Mouse (Mus musculus) embryonic facial prominence, embryonic 13.5 days (tissue): ENCODE results near the gene Adssl1. TPM values are rescaled to one million over a fixed set of nuclear protein-coding genes. Genes with fewer than 3 reads are reported as not detected.

Source experiments
- ATAC-seq: fragments of 200-750 bp; cut with Nextera tagmentation; 2 replicates; pipeline ENCODE4 v1.8.0; 2017; ENCODE audit warnings: low read depth; ENCODE audit not compliant: insufficient number of reproducible peaks, insufficient read depth, low FRiP score, low TSS enrichment
- H3K27ac ChIP-seq: fragments of 300-500 bp; sonication (generic); 2 replicates; pipeline ENCODE4 v1.5.1; 2015; ENCODE audit warnings: moderate library complexity, mild to moderate bottlenecking, inconsistent platforms
- H3K27me3 ChIP-seq: fragments of 300-500 bp; sonication (generic); 2 replicates; pipeline ENCODE4 v1.6.1; 2015; ENCODE audit warnings: mild to moderate bottlenecking, inconsistent platforms
- H3K36me3 ChIP-seq: fragments of 300-500 bp; sonication (generic); 2 replicates; pipeline ENCODE4 v1.6.1; 2015; ENCODE audit warnings: mild to moderate bottlenecking, inconsistent platforms
- H3K4me1 ChIP-seq: fragments of 300-500 bp; sonication (generic); 2 replicates; pipeline ENCODE4 v1.6.1; 2015; ENCODE audit warnings: inconsistent platforms
- H3K4me2 ChIP-seq: fragments of 300-500 bp; sonication (generic); 2 replicates; pipeline ENCODE4 v1.6.1; 2015; ENCODE audit warnings: moderate library complexity, mild to moderate bottlenecking, inconsistent platforms
- H3K4me3 ChIP-seq: fragments of 300-500 bp; sonication (generic); 2 replicates; pipeline ENCODE4 v1.5.1; 2015; ENCODE audit warnings: mild to moderate bottlenecking, inconsistent platforms
- H3K9ac ChIP-seq: fragments of 300-500 bp; sonication (generic); 2 replicates; pipeline ENCODE4 v1.6.1; 2015; ENCODE audit warnings: mild to moderate bottlenecking, inconsistent platforms
- H3K9me3 ChIP-seq: fragments of 300-500 bp; sonication (generic); 2 replicates; pipeline ENCODE4 v1.6.1; 2016; ENCODE audit warnings: inconsistent platforms
- WGBS: fragments of 180-500 bp; shearing (Covaris S2); methylation state at CpG from one replicate; pipeline ENCODE4 v1.1.7; 2015; ENCODE audit warnings: mixed read lengths; 5-methylcytosine and 5-hydroxymethylcytosine counted together
- polyA plus RNA-seq: library from polyadenylated mRNA; unstranded; fragments of >200 nt; fragmentation: Nextera tagmentation; extraction: Ambion mirVana; gene quantifications from 2 replicates; pipeline ENCODE4 v1.2.1, GENCODE M21; 2015

Gene Adssl1
- polyA plus RNA-seq, 1 experiment from 2014 or later = 4.4 TPM

GRCm38 (mm10) chr12:112585924-112586538, 33.8 kb upstream of the Adssl1 start:
- H3K36me3 ChIP-seq = no peaks in the 10 kb centered on the region
- H3K9me3 ChIP-seq = no peaks in the 10 kb centered on the region
- 74% methylated on average over 7 of the region's 7 CpGs for WGBS
- H3K27ac ChIP-seq = no peak overlapping the region
- H3K4me2 ChIP-seq = no peak overlapping the region
- no peak overlapping the region for H3K4me3 ChIP-seq
- H3K27me3 ChIP-seq = peaks cover 18% of the 10 kb centered on the region
- H3K4me1 ChIP-seq = peaks cover 31% of the 10 kb centered on the region
- ATAC-seq = no peak
- 0 out of 2 replicates have a peak overlapping the region, but pooled peaks have one; percentile 16 for H3K9ac ChIP-seq

GRCm38 (mm10) chr12:112587125-112588124, 32.4 kb upstream of the Adssl1 start:
- no peak overlapping the region for H3K9ac ChIP-seq
- H3K27ac ChIP-seq = no peak overlapping the region
- H3K4me2 ChIP-seq = peak overlapping the region; percentile 84
- 79% methylated on average over 14 of the region's 14 CpGs for WGBS
- no peak for ATAC-seq
- peaks cover 18% of the 10 kb centered on the region for H3K27me3 ChIP-seq
- peaks cover 31% of the 10 kb centered on the region for H3K4me1 ChIP-seq
- H3K36me3 ChIP-seq = no peaks in the 10 kb centered on the region
- H3K4me3 ChIP-seq = no peak overlapping the region
- H3K9me3 ChIP-seq = no peaks in the 10 kb centered on the region

- no peaks in the 10 kb centered on the region for H3K36me3 ChIP-seq
- H3K9me3 ChIP-seq = no peaks in the 10 kb centered on the region
- peak within 1 kb of the TSS; percentile 84 for H3K4me2 ChIP-seq
- peaks cover 18% of the 10 kb centered on the region for H3K27me3 ChIP-seq
- H3K4me1 ChIP-seq = peaks cover 39% of the 10 kb centered on the region
- H3K27ac ChIP-seq = no peak within 1 kb of the TSS
- H3K4me3 ChIP-seq = peak within 1 kb of the TSS; percentile 62
- peak; percentile 83 for ATAC-seq
- H3K9ac ChIP-seq = peak within 1 kb of the TSS; percentile 80
- WGBS = under 1% methylated on average over 58 of the region's 60 CpGs
Observed at GRCm38 (mm10) chr12:112588426-112589256, 31.2 kb upstream of the Adssl1 start, which contains the start of gene Inf2. Inf2 (plus strand) TSS chr12:112588784.

GRCm38 (mm10) chr12:112589491-112590191, 30.2 kb upstream of the Adssl1 start:
- H3K4me1 ChIP-seq = peaks cover 49% of the 10 kb centered on the region
- H3K9ac ChIP-seq = peak overlapping the region; percentile 80

DNA sequence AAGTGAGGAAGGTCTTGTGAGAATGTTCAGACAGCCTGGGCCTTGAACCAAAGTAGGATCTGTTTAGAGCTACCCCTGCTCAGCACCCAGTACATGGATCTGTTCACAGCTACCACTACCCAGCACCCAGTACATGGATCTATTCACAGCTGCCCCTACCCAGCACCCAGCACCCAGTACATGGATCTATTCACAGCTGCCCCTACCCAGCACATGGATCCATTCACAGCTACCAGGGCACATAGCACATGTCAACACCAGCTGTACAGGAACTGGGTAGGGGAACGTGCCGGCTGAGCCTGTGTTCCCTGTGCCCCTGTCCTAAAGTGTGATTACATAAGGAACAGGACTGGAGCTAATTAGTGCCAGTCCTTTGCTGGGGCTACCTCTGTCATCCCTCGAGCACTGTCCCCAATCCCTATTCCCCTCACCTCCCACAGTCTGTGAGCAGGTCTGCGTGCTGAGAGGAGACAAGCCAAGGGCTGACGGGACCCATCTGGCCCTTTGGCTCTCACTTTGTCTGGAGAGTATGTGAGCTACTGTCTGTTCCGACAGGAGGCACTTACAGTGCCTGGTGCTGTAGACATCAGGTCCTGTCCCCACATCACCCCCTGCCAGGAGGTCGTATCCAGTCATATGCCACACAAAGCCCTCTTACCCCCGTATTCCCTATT, 29.1 kb upstream of the Adssl1 start:
- H3K4me1 ChIP-seq = peaks cover 60% of the 10 kb centered on the region
- ATAC-seq = no peak
- no peaks in the 10 kb centered on the region for H3K9me3 ChIP-seq
- no peak overlapping the region for H3K4me3 ChIP-seq
- H3K4me2 ChIP-seq = no peak overlapping the region
- no peaks in the 10 kb centered on the region for H3K36me3 ChIP-seq
- WGBS = 64% methylated on average over 8 of the region's 8 CpGs
- no peak overlapping the region for H3K9ac ChIP-seq
- no peak overlapping the region for H3K27ac ChIP-seq
- H3K27me3 ChIP-seq = peaks cover 18% of the 10 kb centered on the region

More at GRCm38 (mm10) chr12:112589491-112590191, 30.2 kb upstream of the Adssl1 start:
- Histone ChIP-seq H3K36me3 (no peaks in the 10 kb centered on the region), H3K27ac (no peak overlapping the region), H3K4me2 (peak overlapping the region; percentile 84), H3K27me3 (peaks cover 18% of the 10 kb centered on the region), H3K4me3 (peak overlapping the region; percentile 62), H3K9me3 (no peaks in the 10 kb centered on the region)
- 58% methylated on average over 8 of the region's 8 CpGs for WGBS
- ATAC-seq = no peak

GRCm38 (mm10) chr12:112591240-112591639, 28.6 kb upstream of the Adssl1 start:
- H3K27me3 ChIP-seq = peaks cover 15% of the 10 kb centered on the region
- no peaks in the 10 kb centered on the region for H3K9me3 ChIP-seq
- peaks cover 65% of the 10 kb centered on the region for H3K4me1 ChIP-seq
- H3K4me2 ChIP-seq = no peak overlapping the region
- H3K4me3 ChIP-seq = no peak overlapping the region
- no peak overlapping the region for H3K9ac ChIP-seq
- WGBS = 85% methylated on average over 5 of the region's 5 CpGs
- no peak for ATAC-seq
- H3K27ac ChIP-seq = no peak overlapping the region
- no peaks in the 10 kb centered on the region for H3K36me3 ChIP-seq

- no peaks in the 10 kb centered on the region for H3K36me3 ChIP-seq
- no peak overlapping the region for H3K4me3 ChIP-seq
- H3K4me1 ChIP-seq = peaks cover 70% of the 10 kb centered on the region
- no peak overlapping the region for H3K9ac ChIP-seq
- H3K27ac ChIP-seq = no peak overlapping the region
- ATAC-seq = no peak
- WGBS = 84% methylated on average over 3 of the region's 3 CpGs
- H3K4me2 ChIP-seq = no peak overlapping the region
- H3K27me3 ChIP-seq = peaks cover 15% of the 10 kb centered on the region
- no peaks in the 10 kb centered on the region for H3K9me3 ChIP-seq
Observed at GRCm38 (mm10) chr12:112591730-112592129, 28.1 kb upstream of the Adssl1 start.

DNA sequence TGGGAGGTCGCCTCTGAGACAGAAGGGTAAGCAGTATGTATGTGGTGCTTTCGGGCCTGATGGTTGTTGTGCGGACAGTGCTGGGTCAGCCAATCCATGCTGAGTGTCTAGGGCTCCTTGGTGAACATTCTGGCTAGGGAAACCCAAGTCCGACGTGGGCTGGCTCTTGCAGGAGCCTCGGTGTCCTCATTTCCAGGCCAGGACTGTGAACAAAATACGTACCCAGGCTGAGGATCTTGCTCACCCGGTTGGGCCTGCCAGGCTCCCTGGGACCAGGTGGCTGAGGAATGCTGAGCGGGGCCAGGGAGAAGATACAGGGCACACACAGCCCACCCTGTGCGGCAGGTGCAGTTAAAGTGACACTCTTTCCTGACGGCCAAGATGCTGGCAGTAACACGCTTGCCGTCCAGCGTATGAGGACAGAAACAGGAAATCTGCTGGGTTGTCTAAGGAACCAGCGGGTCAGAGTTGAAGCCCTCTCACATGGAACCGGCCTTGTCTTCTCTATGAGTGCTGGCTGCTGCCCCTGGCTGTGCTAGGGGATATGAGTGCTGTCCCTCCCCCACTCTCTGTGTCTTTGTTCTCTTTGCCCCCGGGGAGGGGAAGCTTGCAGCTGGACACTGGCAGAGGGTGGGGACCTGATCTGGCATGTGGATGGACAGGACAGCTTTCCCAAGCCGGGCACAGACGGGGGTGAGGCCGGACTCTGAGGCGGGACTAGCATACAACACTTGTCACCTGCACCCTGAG, 26.7 kb upstream of the Adssl1 start:
- H3K4me3 ChIP-seq = no peak overlapping the region
- H3K9ac ChIP-seq = no peak overlapping the region
- H3K27ac ChIP-seq = no peak overlapping the region
- no peaks in the 10 kb centered on the region for H3K36me3 ChIP-seq
- H3K4me1 ChIP-seq = peaks cover 65% of the 10 kb centered on the region
- H3K27me3 ChIP-seq = peaks cover 2% of the 10 kb centered on the region
- H3K9me3 ChIP-seq = no peaks in the 10 kb centered on the region
- 66% methylated on average over 21 of the region's 21 CpGs for WGBS
- no peak overlapping the region for H3K4me2 ChIP-seq
- no peak for ATAC-seq

DNA sequence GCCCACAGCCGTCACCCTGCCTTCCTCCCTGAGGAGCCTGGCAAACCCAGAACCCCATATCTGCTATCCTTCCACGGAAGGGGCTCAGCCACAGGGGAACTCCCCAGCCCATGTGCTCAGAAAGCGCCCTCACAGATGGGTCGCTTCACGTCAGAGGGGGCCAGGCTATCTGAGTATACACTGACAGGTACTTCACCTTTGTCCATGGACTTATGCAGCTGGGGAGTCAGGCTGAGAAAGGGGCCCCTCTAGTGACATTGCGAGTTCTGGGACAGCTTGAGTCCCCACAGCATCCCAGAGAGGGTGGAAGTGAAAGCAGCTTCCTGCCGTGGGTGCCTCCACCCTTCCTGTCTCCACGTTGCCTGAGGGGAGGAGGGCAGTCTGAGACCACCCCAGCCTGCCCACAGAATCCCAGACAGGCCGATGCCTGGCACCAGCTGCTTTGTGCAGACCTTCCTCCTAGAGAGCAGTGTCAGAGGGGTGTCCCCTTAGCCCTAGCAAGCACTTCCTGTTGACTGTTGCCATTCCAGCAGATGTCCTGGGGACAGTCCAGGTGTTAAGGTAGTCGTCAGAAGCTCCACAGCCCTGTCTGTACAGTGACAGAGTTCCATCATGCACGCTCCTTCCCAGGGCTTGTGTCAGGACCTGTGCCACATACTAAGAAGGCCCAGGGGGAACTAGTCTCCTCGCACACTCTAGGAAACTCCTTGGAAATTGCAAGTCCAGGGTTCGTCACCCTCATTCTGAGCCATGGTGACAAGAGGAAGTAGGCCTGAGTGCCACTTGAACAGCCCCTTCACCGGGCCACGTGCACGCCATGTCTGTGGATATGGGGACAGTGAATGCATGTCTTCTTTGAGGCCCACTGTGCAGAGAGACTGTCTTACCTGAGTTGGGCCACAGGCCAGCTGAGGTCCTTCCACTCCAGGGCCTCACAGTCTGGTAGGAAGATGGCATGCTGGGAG, 25.6 kb upstream of the Adssl1 start:
- peak overlapping the region; percentile 49; the same call in 1 of the 2 replicates for H3K9ac ChIP-seq
- H3K27ac ChIP-seq = peak overlapping the region; percentile 84
- H3K4me1 ChIP-seq = peaks cover 62% of the 10 kb centered on the region
- 65% methylated on average over 16 of the region's 16 CpGs for WGBS
- ATAC-seq = no peak
- H3K9me3 ChIP-seq = no peaks in the 10 kb centered on the region
- no peaks in the 10 kb centered on the region for H3K36me3 ChIP-seq
- H3K4me3 ChIP-seq = no peak overlapping the region
- no peak overlapping the region for H3K4me2 ChIP-seq
- H3K27me3 ChIP-seq = no peaks in the 10 kb centered on the region
